Mouse (Mus musculus) hematopoietic stem cell, adult 5-6 weeks (primary cell): ENCODE data around the gene Lrrc45. TPM values are rescaled to one million over a fixed set of nuclear protein-coding genes. Genes with fewer than 3 reads are reported as not detected.
A peak's percentile ranks its signal among the peaks of the same experiment; 100 is the strongest.

Experiments used
- ATAC-seq, 2 experiments: fragments of 125-278 bp in 1 of 2; replicated peaks in 1 of 2; 2 replicates each; pipeline ENCODE4 v1.8.0; 2016 to 2017; ENCODE audit warnings: inconsistent platforms in 2 of 2, mild to moderate bottlenecking in 2 of 2, moderate number of reproducible peaks in 2 of 2, low read depth in 1 of 2, moderate TSS enrichment in 1 of 2; ENCODE audit not compliant: low FRiP score in 2 of 2, poor library complexity in 2 of 2, severe bottlenecking in 2 of 2, insufficient read depth in 1 of 2, low TSS enrichment in 1 of 2
- total RNA-seq: library from RNA; stranded (forward); fragments of 172-1452, 232-1000 nt; gene quantifications from 2 replicates; pipeline ENCODE4 v1.2.3, GENCODE M21; 2017

Gene Lrrc45
- total RNA-seq, 1 experiment from 2014 or later: 34.2 TPM

- no peak; a peak in 1 of 4 replicates for ATAC-seq
Observed at GRCm38 (mm10) chr11:120721124-120722066, 7.7 kb downstream of the Lrrc45 start, which contains the start of gene Rac3. Rac3 (plus strand) TSS chr11:120721470.

- no peak for ATAC-seq
Observed at GRCm38 (mm10) chr11:120722067-120722630, 8.4 kb downstream of the Lrrc45 start.

- ATAC-seq: no peak
Observed at GRCm38 (mm10) chr11:120722761-120723382, 9.1 kb downstream of the Lrrc45 start.

GRCm38 (mm10) chr11:120723509-120723908 is 9.8 kb downstream of the Lrrc45 start:
- ATAC-seq: no peak

GRCm38 (mm10) chr11:120726243-120727168 is 12.8 kb downstream of the Lrrc45 start:
- no peak for ATAC-seq

- ATAC-seq: peak; percentile 84 to 85
Observed at GRCm38 (mm10) chr11:120727169-120727527, 13.4 kb downstream of the Lrrc45 start, which contains the start of gene Dcxr. Dcxr (minus strand) TSS chr11:120727281.

- ATAC-seq: no peak
Observed at GRCm38 (mm10) chr11:120727564-120727963, 13.8 kb downstream of the Lrrc45 start.

- ATAC-seq: no peak
Observed at GRCm38 (mm10) chr11:120728530-120729240, 15.0 kb downstream of the Lrrc45 start.

GRCm38 (mm10) chr11:120729432-120730050 is 15.8 kb downstream of the Lrrc45 start:
- ATAC-seq: peak; percentile 75 to 79

- ATAC-seq: no peak
Observed at GRCm38 (mm10) chr11:120730331-120730870, 16.7 kb downstream of the Lrrc45 start.

GRCm38 (mm10) chr11:120731395-120731794 is 17.7 kb downstream of the Lrrc45 start:
- no peak for ATAC-seq

- no peak for ATAC-seq
Observed at GRCm38 (mm10) chr11:120731858-120732680, 18.3 kb downstream of the Lrrc45 start, which contains the start of gene Cbr2. Cbr2 (minus strand) TSS chr11:120732114.

- no peak for ATAC-seq
Observed at GRCm38 (mm10) chr11:120733521-120733920, 19.8 kb downstream of the Lrrc45 start.

- ATAC-seq: no peak
Observed at GRCm38 (mm10) chr11:120736424-120736823, 22.7 kb downstream of the Lrrc45 start.

GRCm38 (mm10) chr11:120740981-120741380 is 27.3 kb downstream of the Lrrc45 start:
- ATAC-seq: no peak
